Mouse (Mus musculus): ENCODE measurements at regions not wholly inside any gene's neighbourhood (a gene's known extent, or its start where the extent isn't known, plus 50 kb on each side); places are given as distances from the start of the nearest gene placed in this dataset.

GRCm38 (mm10) chr13:60514806-60515205 lies 86.9 kb upstream of the Dapk1 start:
- no peak for DNase-seq

- no peak for DNase-seq
Observed at GRCm38 (mm10) chr13:60518010-60518409, 83.7 kb upstream of the Dapk1 start.

GRCm38 (mm10) chr13:60519708-60520107 lies 82.0 kb upstream of the Dapk1 start:
- no peak for DNase-seq

- DNase-seq = no peak
Observed at GRCm38 (mm10) chr13:60522719-60523450, 78.9 kb upstream of the Dapk1 start.

GRCm38 (mm10) chr13:60527806-60528205 lies 73.9 kb upstream of the Dapk1 start:
- DNase-seq = no peak

- DNase-seq = no peak
Observed at GRCm38 (mm10) chr13:60528819-60529218, 72.9 kb upstream of the Dapk1 start.

GRCm38 (mm10) chr13:60529381-60530069 lies 72.2 kb upstream of the Dapk1 start:
- DNase-seq = no peak

GRCm38 (mm10) chr13:60533871-60534427 lies 67.8 kb upstream of the Dapk1 start:
- DNase-seq = no peak

- DNase-seq = no peak
Observed at GRCm38 (mm10) chr13:60534501-60534900, 67.2 kb upstream of the Dapk1 start.

GRCm38 (mm10) chr13:60535045-60535444 lies 66.7 kb upstream of the Dapk1 start:
- DNase-seq = no peak

- no peak for DNase-seq
Observed at GRCm38 (mm10) chr13:60536725-60537124, 65.0 kb upstream of the Dapk1 start.

GRCm38 (mm10) chr13:60538110-60538509 lies 63.6 kb upstream of the Dapk1 start:
- DNase-seq = no peak

GRCm38 (mm10) chr13:60541165-60541564 lies 60.6 kb upstream of the Dapk1 start:
- no peak for DNase-seq

GRCm38 (mm10) chr13:60544363-60544762 lies 57.4 kb upstream of the Dapk1 start:
- DNase-seq = no peak

GRCm38 (mm10) chr13:60545999-60546733 lies 55.6 kb upstream of the Dapk1 start:
- DNase-seq = no peak

Small RNAs in the stretch of these regions (microRNA-seq; reads per million reads assigned to microRNA genes)
- gene Gm24999 (0 reads per million in 2 experiments), gene Gm25000 (0 reads per million in 2 experiments)

Data from gastrocnemius, postnatal 10 days (tissue).